Mouse (Mus musculus) embryonic fibroblast, embryonic 13.5 days (primary cell): ENCODE results near the gene Cacna2d1.

Experiments used
- CTCF ChIP-seq: IDR thresholded peaks from 2 replicates; pipeline ENCODE4 v1.5.1; 2011; ENCODE audit warnings: mild to moderate bottlenecking, control low read depth, low read length, moderate library complexity, borderline replicate concordance; ENCODE audit not compliant: insufficient read depth
- POLR2A ChIP-seq: IDR thresholded peaks from 2 replicates; pipeline ENCODE4 v1.6.1; 2011; ENCODE audit warnings: low read depth, mild to moderate bottlenecking, control low read depth, low read length, moderate library complexity

DNA sequence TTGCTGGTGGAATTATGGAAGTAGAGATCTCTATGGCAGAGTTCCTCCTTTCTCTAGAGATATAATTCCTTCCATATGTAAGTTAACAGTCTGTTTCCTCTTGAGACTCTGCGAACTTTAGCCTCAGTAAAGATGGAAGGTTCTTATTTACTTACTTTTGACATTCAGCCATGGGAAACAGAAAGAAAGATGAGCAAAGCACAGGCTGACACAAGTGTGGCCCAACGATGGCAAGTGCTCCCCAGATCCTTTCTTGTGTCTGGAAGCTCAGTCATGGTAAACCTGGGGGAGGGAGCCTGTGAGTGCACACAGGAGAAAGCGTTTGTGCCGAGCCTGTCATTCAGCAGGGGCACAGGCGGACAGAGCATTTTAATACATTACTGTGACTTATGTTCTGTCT, 48.9 kb downstream of the Cacna2d1 start:
- TF ChIP-seq CTCF (no peak), POLR2A (no peak)
